Mouse (Mus musculus): ENCODE results near the gene Gldc.

DNA sequence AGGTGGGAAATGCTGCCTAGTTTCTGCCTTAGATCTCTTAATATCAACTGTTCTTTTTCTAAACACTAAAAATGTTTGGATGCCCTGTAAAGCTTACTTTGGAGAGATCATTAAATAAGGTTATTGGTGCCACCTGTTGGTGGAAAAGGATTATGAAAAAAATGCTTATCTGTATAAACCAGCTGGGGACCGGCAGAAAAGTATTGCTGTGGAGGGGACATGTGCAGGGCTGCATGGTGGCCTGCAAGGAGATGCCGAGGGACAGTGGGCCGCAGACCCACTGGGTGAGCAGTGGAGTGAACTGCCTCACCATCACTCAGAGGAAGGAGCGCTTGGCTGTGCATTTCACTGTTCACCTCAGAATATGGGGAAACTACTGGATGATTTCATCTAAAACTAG lies 47.1 kb downstream of the Gldc start:
- TF ChIP-seq GATA1 (IDR thresholded peaks at IDR 0.05; ENCODE audit: borderline replicate concordance, low read length) (no peak), FLI1 (IDR thresholded peaks at IDR 0.05; ENCODE audit: low read length) (no peak)

Measured in megakaryocyte, embryonic 14.5 days (primary cell).